Mouse (Mus musculus) CH12.LX (cell line): ENCODE results near the gene Itpr1.

Source experiments
- CTCF ChIP-seq, 2 experiments: IDR thresholded peaks in 1 of 2; conservative IDR thresholded peaks in 1 of 2; 2 replicates each; pipeline ENCODE4 v1.5.1; 2011 to 2012; ENCODE audit warnings: low read depth in 2 of 2, low read length in 2 of 2, improper control_type of control experiment in 1 of 2, inconsistent platforms in 1 of 2, mild to moderate bottlenecking in 1 of 2, moderate library complexity in 1 of 2
- JUN ChIP-seq: IDR thresholded peaks from 2 replicates; pipeline ENCODE4 v1.6.1; 2011; ENCODE audit warnings: low read depth, mild to moderate bottlenecking, low read length, improper control_type of control experiment, moderate library complexity; ENCODE audit not compliant: insufficient read depth
- MAZ ChIP-seq: IDR thresholded peaks from 2 replicates; pipeline ENCODE4 v1.6.1; 2012; ENCODE audit warnings: low read depth, mild to moderate bottlenecking, inconsistent platforms, low read length, improper control_type of control experiment, moderate library complexity
- MEF2A ChIP-seq: IDR thresholded peaks from 2 replicates; pipeline ENCODE4 v1.6.1; 2014; ENCODE audit warnings: low read depth, mild to moderate bottlenecking, inconsistent platforms, low read length, improper control_type of control experiment, borderline replicate concordance
- MXI1 ChIP-seq: IDR thresholded peaks from 2 replicates; pipeline ENCODE4 v1.6.1; 2011; ENCODE audit warnings: mild to moderate bottlenecking, low read depth, low read length, improper control_type of control experiment
- POLR2A ChIP-seq: IDR thresholded peaks from 2 replicates; pipeline ENCODE4 v1.6.1; 2011; ENCODE audit warnings: low read depth, mild to moderate bottlenecking, improper control_type of control experiment, low read length
- POLR2AphosphoS2 ChIP-seq: IDR thresholded peaks from 2 replicates; pipeline ENCODE4 v1.6.1; 2011; ENCODE audit warnings: low read depth, low read length, improper control_type of control experiment
- RAD21 ChIP-seq: IDR thresholded peaks from 2 replicates; pipeline ENCODE4 v1.6.1; 2011; ENCODE audit warnings: low read depth, mild to moderate bottlenecking, low read length, improper control_type of control experiment, moderate library complexity
- USF1 ChIP-seq: IDR thresholded peaks from 2 replicates; pipeline ENCODE4 v1.6.1; 2014; ENCODE audit warnings: low read depth, mild to moderate bottlenecking, inconsistent platforms, low read length, improper control_type of control experiment
- ZKSCAN1 ChIP-seq: IDR thresholded peaks from 2 replicates; pipeline ENCODE4 v1.6.1; 2012; ENCODE audit warnings: low read depth, inconsistent platforms, low read length, improper control_type of control experiment, borderline replicate concordance
- ZNF384 ChIP-seq: IDR thresholded peaks from 2 replicates; pipeline ENCODE4 v1.6.1; 2012; ENCODE audit warnings: low read depth, low read length, improper control_type of control experiment, inconsistent platforms

- TF ChIP-seq CTCF (conservative IDR thresholded peaks at IDR 0.05 in 1 of 2, IDR thresholded peaks at IDR 0.05 in 1 of 2; ENCODE audit: low read depth in 2 of 2, low read length in 2 of 2) (no peak), ZNF384 (no peak), POLR2A (no peak), JUN (no peak), RAD21 (no peak), MXI1 (no peak), MAZ (no peak), ZKSCAN1 (no peak), USF1 (no peak), POLR2AphosphoS2 (no peak), MEF2A (no peak)
These were observed 291.8 kb downstream of the Itpr1 start for GRCm38 (mm10) chr6:108504717-108505116.
